Mouse (Mus musculus) spleen, postnatal 0 days (tissue): ENCODE results near the gene Cyp2a12. TPM values are rescaled to one million over a fixed set of nuclear protein-coding genes. Genes with fewer than 3 reads are reported as not detected.

Source experiments
- polyA plus RNA-seq: library from polyadenylated mRNA; unstranded; fragments of >200 nt; fragmentation: Nextera tagmentation; extraction: Ambion mirVana; gene quantifications from 2 replicates; pipeline ENCODE4 v1.2.1, GENCODE M21; 2015

The Cyp2a12 gene
- not detected in 2 replicates for polyA plus RNA-seq

GRCm38 (mm10) chr7:27028789-27029188 is at the start of gene Cyp2a12:
TSS of gene Cyp2a12 (plus strand) at chr7:27029081.

Other genes starting within 250 kb of the Cyp2a12 start
- gene Cyp2g1, start 220.2 kb upstream of the Cyp2a12 start, polyA plus RNA-seq = not detected in 2 replicates
- not detected in 2 replicates for gene Cyp2a5, start 193.8 kb upstream of the Cyp2a12 start, polyA plus RNA-seq
- gene Cyp2a22, start 89.7 kb upstream of the Cyp2a12 start, polyA plus RNA-seq = not detected in 2 replicates
- not detected in 2 replicates for gene Cyp2f2, start 90.8 kb downstream of the Cyp2a12 start, polyA plus RNA-seq
- gene Cyp2t4, start 124.6 kb downstream of the Cyp2a12 start, polyA plus RNA-seq = not detected in 2 replicates
- 28.8 and 32.4 TPM in 2 replicates for gene Egln2, start 137.7 kb downstream of the Cyp2a12 start, polyA plus RNA-seq
- 45.2 and 52.1 TPM in 2 replicates for gene Rab4b, start 149.8 kb downstream of the Cyp2a12 start, polyA plus RNA-seq
- not detected in 2 replicates for gene Gm21983, start 152.0 kb downstream of the Cyp2a12 start, polyA plus RNA-seq
- 0.35 and 0.49 TPM in 2 replicates for gene Mia, start 152.1 kb downstream of the Cyp2a12 start, polyA plus RNA-seq
- 1.2 and 1.5 TPM in 2 replicates for gene BC024978, start 166.7 kb downstream of the Cyp2a12 start, polyA plus RNA-seq
- gene Snrpa, start 167.2 kb downstream of the Cyp2a12 start, polyA plus RNA-seq = 91.6 and 100 TPM in 2 replicates
- 1.0 and 1.3 TPM in 2 replicates for gene Itpkc, start 199.6 kb downstream of the Cyp2a12 start, polyA plus RNA-seq
- gene Coq8b, start 203.9 kb downstream of the Cyp2a12 start, polyA plus RNA-seq = 10.4 and 11.2 TPM in 2 replicates
- gene Numbl, start 229.4 kb downstream of the Cyp2a12 start, polyA plus RNA-seq = 3.1 and 4.9 TPM in 2 replicates